Mouse (Mus musculus) liver, postnatal 0 days (tissue): ENCODE measurements around the gene Mxra7.

Source experiments
- CTCF ChIP-seq: sonication (generic); IDR thresholded peaks from 2 replicates; pipeline ENCODE4 v1.5.1; 2016; ENCODE audit warnings: antibody characterized with exemption, low read depth
- EP300 ChIP-seq: IDR thresholded peaks from 2 replicates; pipeline ENCODE4 v1.6.1; 2016; ENCODE audit warnings: antibody characterized with exemption, low read depth, mild to moderate bottlenecking

- TF ChIP-seq EP300, result no peak
- no peak for TF ChIP-seq CTCF
These were observed 21.7 kb upstream of the Mxra7 start for GRCm38 (mm10) chr11:116849587-116849986.
